Mouse (Mus musculus) Muller cell, postnatal 12 days (primary cell): ENCODE measurements around the gene Pcolce2.
"Not testable (repeated sequence)": the region's sequence is repeated elsewhere in the genome, so short reads cannot be mapped to it uniquely, and the experiment has no call there.

Experiments used
- DNase-seq: peaks from one replicate; pipeline ENCODE4 v3.0.0-alpha.2; 2015; ENCODE audit errors: inconsistent ontology term

Gene Pcolce2

GRCm38 (mm10) chr9:95637271-95638181, at the start of gene Pcolce2:
Pcolce2 (plus strand) TSS chr9:95637601.
- DNase-seq, result peak; percentile 58

- no peak for DNase-seq
Measured at GRCm38 (mm10) chr9:95588070-95588469, 49.3 kb upstream of the Pcolce2 start.

GRCm38 (mm10) chr9:95594291-95594690, 43.1 kb upstream of the Pcolce2 start:
- DNase-seq, result no peak

GRCm38 (mm10) chr9:95597466-95598178, 39.8 kb upstream of the Pcolce2 start:
- no peak for DNase-seq

- DNase-seq, result no peak
Measured at GRCm38 (mm10) chr9:95598179-95598721, 39.2 kb upstream of the Pcolce2 start.

GRCm38 (mm10) chr9:95599399-95599798, 38.0 kb upstream of the Pcolce2 start:
- no peak for DNase-seq

GRCm38 (mm10) chr9:95602849-95603248, 34.6 kb upstream of the Pcolce2 start:
- no peak for DNase-seq

GRCm38 (mm10) chr9:95603316-95603715, 34.1 kb upstream of the Pcolce2 start:
- DNase-seq, result no peak

- DNase-seq, result no peak
Measured at GRCm38 (mm10) chr9:95607196-95607595, 30.2 kb upstream of the Pcolce2 start.

- no peak for DNase-seq
Measured at GRCm38 (mm10) chr9:95612246-95612768, 25.1 kb upstream of the Pcolce2 start.

GRCm38 (mm10) chr9:95613426-95614127, 23.8 kb upstream of the Pcolce2 start:
- DNase-seq, result peak; percentile 56

GRCm38 (mm10) chr9:95614861-95615615, 22.4 kb upstream of the Pcolce2 start:
- DNase-seq, result peak; percentile 71

- no peak for DNase-seq
Measured at GRCm38 (mm10) chr9:95615961-95616360, 21.4 kb upstream of the Pcolce2 start.

- no peak for DNase-seq
Measured at GRCm38 (mm10) chr9:95618572-95618971, 18.8 kb upstream of the Pcolce2 start.

- DNase-seq, result peak; percentile 28
Measured at GRCm38 (mm10) chr9:95624072-95624471, 13.3 kb upstream of the Pcolce2 start.

- DNase-seq, result peak; percentile 78
Measured at GRCm38 (mm10) chr9:95628439-95628948, 8.9 kb upstream of the Pcolce2 start.

GRCm38 (mm10) chr9:95629561-95629960, 7.8 kb upstream of the Pcolce2 start:
- DNase-seq, result not testable (repeated sequence)

GRCm38 (mm10) chr9:95636395-95636794, 1.0 kb upstream of the Pcolce2 start:
- no peak for DNase-seq

- DNase-seq, result no peak
Measured at GRCm38 (mm10) chr9:95639919-95640318, 2.5 kb downstream of the Pcolce2 start.

- no peak for DNase-seq
Measured at GRCm38 (mm10) chr9:95645926-95646325, 8.5 kb downstream of the Pcolce2 start.

GRCm38 (mm10) chr9:95653363-95653762, 16.0 kb downstream of the Pcolce2 start:
- no peak for DNase-seq
